Mouse (Mus musculus): Measurements from ENCODE around the gene Gal3st3.
"Not testable (repeated sequence)": the region's sequence is repeated elsewhere in the genome, so short reads cannot be mapped to it uniquely, and the experiment has no call there.

Gal3st3 gene

DNA sequence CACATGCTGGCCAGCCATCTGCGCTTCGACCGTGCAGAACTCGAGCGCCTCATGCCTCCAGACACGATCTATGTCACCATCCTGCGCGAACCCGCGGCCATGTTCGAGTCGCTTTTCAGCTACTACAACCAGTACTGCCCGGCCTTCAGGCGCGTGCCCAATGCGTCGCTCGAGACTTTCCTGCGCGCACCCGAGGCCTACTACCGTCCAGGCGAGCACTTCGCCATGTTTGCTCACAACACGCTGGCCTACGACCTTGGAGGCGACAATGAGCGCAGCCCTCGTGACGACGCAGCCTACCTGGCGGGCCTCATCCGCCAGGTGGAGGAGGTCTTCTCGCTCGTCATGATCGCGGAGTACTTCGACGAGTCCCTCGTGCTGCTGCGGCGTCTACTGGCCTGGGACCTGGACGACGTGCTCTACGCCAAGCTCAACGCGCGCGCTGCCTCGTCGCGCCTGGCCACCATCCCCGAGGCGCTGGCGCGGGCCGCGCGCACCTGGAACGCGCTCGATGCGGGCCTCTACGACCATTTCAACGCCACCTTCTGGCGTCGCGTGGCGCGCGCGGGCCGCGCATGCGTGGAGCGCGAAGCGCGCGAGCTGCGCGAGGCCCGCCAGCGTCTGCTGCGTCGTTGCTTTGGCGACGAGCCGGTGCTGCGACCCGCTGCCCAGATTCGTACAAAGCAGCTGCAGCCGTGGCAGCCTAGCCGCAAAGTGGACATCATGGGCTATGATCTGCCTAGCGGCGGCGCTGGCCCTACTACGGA lies 9.0 kb downstream of the Gal3st3 start:
- DNase-seq (ENCODE audit: low read depth, low spot score), result peak; percentile 34

GRCm38 (mm10) chr19:5309025-5309424 lies 10.9 kb downstream of the Gal3st3 start:
- DNase-seq (ENCODE audit: low read depth, low spot score), result peak; percentile 60

- DNase-seq (ENCODE audit: low read depth, low spot score), result no peak
Measured at GRCm38 (mm10) chr19:5313189-5313588, 15.1 kb downstream of the Gal3st3 start.

- DNase-seq (ENCODE audit: low read depth, low spot score), result no peak
Measured at GRCm38 (mm10) chr19:5323801-5324200, 25.7 kb downstream of the Gal3st3 start.

DNA sequence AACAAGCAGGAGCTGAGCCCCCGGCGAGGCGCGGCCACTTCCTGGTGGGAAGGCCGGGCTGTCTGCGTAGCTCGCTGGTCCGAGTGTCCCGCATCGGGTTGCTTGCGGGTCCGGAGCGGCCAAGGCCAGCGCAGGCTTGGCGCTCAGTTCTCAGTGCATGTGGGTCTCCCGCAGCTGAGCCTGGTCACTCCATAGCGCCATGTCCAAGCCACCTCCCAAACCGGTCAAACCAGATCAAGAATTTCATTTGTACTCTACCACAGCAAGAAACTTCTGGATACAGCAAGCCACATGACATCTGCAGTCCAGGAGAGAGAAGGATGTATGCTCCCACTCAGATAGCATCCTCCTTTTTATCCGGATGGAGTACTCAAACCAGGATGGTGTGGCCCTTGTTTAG lies 29.8 kb downstream of the Gal3st3 start:
- no peak for DNase-seq (ENCODE audit: low read depth, low spot score)

- no peak for DNase-seq (ENCODE audit: low read depth, low spot score)
Measured at GRCm38 (mm10) chr19:5334741-5335140, 36.6 kb downstream of the Gal3st3 start.

- no peak for DNase-seq (ENCODE audit: low read depth, low spot score)
Measured at GRCm38 (mm10) chr19:5335441-5335840, 37.3 kb downstream of the Gal3st3 start, which contains the start of gene Catsper1. TSS of gene Catsper1 (plus strand) at chr19:5335741.

DNA sequence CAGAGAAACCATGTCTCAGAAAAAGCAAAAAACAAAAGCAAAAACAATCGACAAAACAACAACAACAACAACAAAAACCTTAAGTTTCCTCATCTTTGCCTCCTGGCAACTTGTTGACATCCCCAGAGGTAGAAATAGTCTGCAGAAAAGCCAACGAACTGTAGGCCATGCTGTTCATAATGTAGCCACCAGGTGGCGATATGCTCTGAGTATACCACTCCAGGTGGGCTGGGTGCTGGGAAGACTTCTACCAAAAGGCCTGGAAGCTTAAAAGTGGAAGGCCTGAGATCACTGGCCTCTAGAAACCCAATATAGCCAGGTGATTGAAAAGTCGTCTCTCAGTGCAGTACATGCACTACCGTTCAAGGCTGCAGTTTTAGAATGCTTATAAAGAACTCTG lies 39.8 kb downstream of the Gal3st3 start:
- peak; percentile 77 for DNase-seq (ENCODE audit: low read depth, low spot score)

DNA sequence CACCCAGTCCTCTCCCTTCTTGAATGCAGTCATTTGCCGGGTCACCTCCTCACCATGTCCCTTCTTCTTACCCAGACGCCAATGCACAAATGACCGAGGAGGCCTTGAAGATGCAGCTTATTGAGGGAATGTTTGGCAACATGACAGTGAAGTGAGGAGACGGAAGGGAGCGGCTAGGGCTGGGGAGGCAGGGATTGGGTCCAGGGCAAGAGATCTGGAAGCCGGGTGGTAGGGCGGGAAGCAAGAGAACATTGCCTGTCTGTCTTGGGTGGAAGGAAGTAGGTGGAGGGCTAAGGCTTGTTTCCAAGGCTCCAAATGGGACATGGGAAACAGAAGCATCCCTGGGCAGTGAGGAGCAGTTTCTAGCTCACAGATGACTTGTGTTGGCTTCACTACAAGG lies 43.2 kb downstream of the Gal3st3 start:
- DNase-seq (ENCODE audit: low read depth, low spot score), result no peak

DNA sequence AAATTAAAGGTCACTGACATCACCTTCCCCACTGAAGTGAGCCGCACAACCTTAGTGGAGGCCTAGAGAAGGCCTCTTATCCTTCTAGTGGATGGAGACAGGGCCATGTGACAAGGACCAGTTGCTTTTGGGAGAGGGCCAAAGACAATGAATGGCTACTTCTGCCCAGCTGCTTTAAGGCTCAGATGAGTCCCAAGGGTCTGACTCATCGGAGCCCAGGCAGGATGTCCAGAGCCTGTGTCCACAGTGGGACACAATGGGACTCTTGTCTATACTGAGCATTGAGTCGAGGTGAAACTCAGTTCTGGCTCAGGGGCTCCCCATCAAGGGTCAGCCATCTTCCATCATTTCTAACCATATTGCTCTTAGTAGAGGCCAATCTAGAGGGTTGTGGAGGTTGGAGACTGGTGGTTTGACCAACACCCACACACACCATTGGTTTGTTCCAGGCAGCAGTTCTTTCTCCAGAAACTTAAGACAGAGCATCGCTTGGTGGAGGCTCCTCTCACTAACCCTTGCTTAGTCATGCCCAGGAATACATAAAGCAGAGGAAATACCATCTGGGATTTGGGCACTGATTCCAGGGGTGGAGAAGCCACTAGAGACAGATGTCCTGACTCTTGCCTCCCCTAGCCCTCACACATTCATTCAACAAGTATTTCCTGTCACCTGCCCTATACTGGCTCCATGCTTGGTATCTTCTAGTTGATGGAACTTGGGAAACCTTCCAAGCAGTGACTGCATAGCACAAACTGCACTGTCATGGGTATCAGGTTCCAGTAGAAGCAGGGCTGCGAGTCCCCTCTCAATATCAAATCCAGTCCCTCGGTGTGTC lies 47.4 kb downstream of the Gal3st3 start:
- no peak for DNase-seq (ENCODE audit: low read depth, low spot score)

- DNase-seq (ENCODE audit: low read depth, low spot score), result no peak
Measured at GRCm38 (mm10) chr19:5348064-5348463, 49.9 kb downstream of the Gal3st3 start.

GRCm38 (mm10) chr19:5348526-5349501 lies 50.7 kb downstream of the Gal3st3 start:
- no peak for DNase-seq (ENCODE audit: low read depth, low spot score)

- not testable (repeated sequence) for DNase-seq (ENCODE audit: low read depth, low spot score)
Measured at GRCm38 (mm10) chr19:5349502-5349873, 51.4 kb downstream of the Gal3st3 start, which contains the start of gene Cst6. TSS of gene Cst6 (minus strand) at chr19:5349574.

DNA sequence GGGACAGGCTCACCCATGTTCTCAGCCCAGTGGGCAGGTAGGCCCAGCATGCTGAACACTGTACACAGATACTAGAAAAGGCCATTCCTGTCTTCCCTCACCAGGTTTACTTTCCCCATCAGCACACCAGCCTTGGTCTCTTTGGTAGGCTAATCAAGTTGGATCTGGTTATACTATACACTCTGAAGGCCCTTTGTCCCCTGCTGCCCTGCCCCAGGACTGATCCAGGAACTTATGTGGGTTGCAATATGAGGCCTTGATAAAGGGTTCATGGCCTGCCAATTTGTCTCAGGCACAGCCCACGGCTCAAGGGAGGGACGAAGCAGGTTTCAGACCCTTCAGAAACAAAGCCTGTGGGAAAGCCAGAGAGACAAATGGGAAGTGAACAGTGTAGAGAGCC lies 55.5 kb downstream of the Gal3st3 start:
- no peak for DNase-seq (ENCODE audit: low read depth, low spot score)

DNA sequence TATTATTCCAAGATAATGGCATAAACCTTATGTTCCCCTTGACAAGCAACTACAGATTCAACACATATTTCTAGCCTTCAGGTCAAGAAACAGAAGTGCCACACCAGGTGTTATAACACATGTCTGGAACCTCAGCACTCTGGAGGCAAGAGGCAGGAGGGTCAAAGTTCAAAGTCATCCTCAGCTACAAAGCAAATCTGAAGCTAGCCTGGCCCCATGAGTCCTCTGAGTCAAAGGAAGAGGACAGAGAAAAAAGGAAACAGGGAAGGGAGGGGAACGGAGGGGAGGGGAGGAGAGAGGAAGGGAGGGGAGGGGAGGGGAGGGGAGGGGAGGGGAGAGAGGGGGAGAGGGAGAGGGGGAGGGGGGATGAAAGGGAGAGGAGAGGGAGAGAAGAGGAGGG lies 57.9 kb downstream of the Gal3st3 start:
- DNase-seq (ENCODE audit: low read depth, low spot score), result no peak
